Mouse (Mus musculus): ENCODE results near the gene Olfr1369-ps1. TPM values are rescaled to one million over a fixed set of nuclear protein-coding genes. Genes with fewer than 3 reads are reported as not detected.
"Not testable (repeated sequence)": the region's sequence is repeated elsewhere in the genome, so short reads cannot be mapped to it uniquely, and the experiment has no call there.

Gene Olfr1369-ps1
- total RNA-seq (2012; rRNA removed), result 0.11 and 0.22 TPM in 2 replicates

- H3K27ac ChIP-seq (ENCODE audit: insufficient read depth, low read depth, low read length, poor library complexity, severe bottlenecking); H3K9me3 ChIP-seq (ENCODE audit: control insufficient read depth, insufficient read depth, low read depth, low read length); H3K36me3 ChIP-seq (ENCODE audit: control insufficient read depth, insufficient read depth, low read length, poor library complexity, severe bottlenecking); in situ Hi-C loops (cut with MboI; ENCODE audit: low sequenced_read_pairs in 2 of 2, unreplicated experiment in 2 of 2); DNase-seq (ENCODE audit: low read depth, low spot score); H3K4me3 ChIP-seq (ENCODE audit: insufficient read depth in 1 of 2, low read depth in 1 of 2, low read length in 2 of 2, poor library complexity in 1 of 2, severe bottlenecking in 1 of 2); H3K9ac ChIP-seq (ENCODE audit: insufficient read depth, low read depth, low read length, poor library complexity, severe bottlenecking); H3K4me1 ChIP-seq (ENCODE audit: control insufficient read depth in 2 of 2, insufficient read depth in 2 of 2, low read length in 2 of 2, poor library complexity in 1 of 2): not testable (repeated sequence)
These were observed at the start of gene Olfr1369-ps1 for GRCm38 (mm10) chr13:21111183-21111582. TSS of gene Olfr1369-ps1 (plus strand) at chr13:21111483.

GRCm38 (mm10) chr13:21066021-21066420, 45.3 kb upstream of the Olfr1369-ps1 start:
- H3K27ac ChIP-seq (ENCODE audit: insufficient read depth, low read depth, low read length, poor library complexity, severe bottlenecking), result no peak overlapping the region
- H3K4me3 ChIP-seq (ENCODE audit: insufficient read depth in 1 of 2, low read depth in 1 of 2, low read length in 2 of 2, poor library complexity in 1 of 2, severe bottlenecking in 1 of 2), result no peak overlapping the region
- in situ Hi-C loops (cut with MboI; ENCODE audit: low sequenced_read_pairs in 2 of 2, unreplicated experiment in 2 of 2), result no loop called here
- DNase-seq (ENCODE audit: low read depth, low spot score), result no peak
- H3K36me3 ChIP-seq (ENCODE audit: control insufficient read depth, insufficient read depth, low read length, poor library complexity, severe bottlenecking), result no peaks in the 10 kb centered on the region
- no peaks in the 10 kb centered on the region for H3K4me1 ChIP-seq (ENCODE audit: control insufficient read depth in 2 of 2, insufficient read depth in 2 of 2, low read length in 2 of 2, poor library complexity in 1 of 2)
- no peak overlapping the region for H3K9ac ChIP-seq (ENCODE audit: insufficient read depth, low read depth, low read length, poor library complexity, severe bottlenecking)
- no peak for TF ChIP-seq CHD2 (IDR thresholded peaks at IDR 0.05; ENCODE audit: low read depth, low read length)
- TF ChIP-seq HCFC1 (IDR thresholded peaks at IDR 0.05; ENCODE audit: borderline replicate concordance, insufficient read depth, low read length), result no peak
- no peak for TF ChIP-seq ZC3H11A (IDR thresholded peaks at IDR 0.05; ENCODE audit: borderline replicate concordance, low read depth, low read length)
- no peak for TF ChIP-seq MAFK (IDR thresholded peaks at IDR 0.05; ENCODE audit: insufficient read depth, low read depth, low read length)
- no peak for TF ChIP-seq ZNF384 (IDR thresholded peaks at IDR 0.05; ENCODE audit: low read depth, low read length)
- no peaks in the 10 kb centered on the region for H3K9me3 ChIP-seq (ENCODE audit: control insufficient read depth, insufficient read depth, low read depth, low read length)

GRCm38 (mm10) chr13:21074847-21075246, 36.4 kb upstream of the Olfr1369-ps1 start, which contains the start of gene Olfr1370:
TSS of gene Olfr1370 (minus strand) at chr13:21074947.
- H3K9me3 ChIP-seq (ENCODE audit: control insufficient read depth, insufficient read depth, low read depth, low read length), result no peaks in the 10 kb centered on the region
- DNase-seq (ENCODE audit: low read depth, low spot score), result no peak
- in situ Hi-C loops (cut with MboI; ENCODE audit: low sequenced_read_pairs in 2 of 2, unreplicated experiment in 2 of 2), result no loop called here
- no peak for TF ChIP-seq ZC3H11A (IDR thresholded peaks at IDR 0.05; ENCODE audit: borderline replicate concordance, low read depth, low read length)
- TF ChIP-seq ZNF384 (IDR thresholded peaks at IDR 0.05; ENCODE audit: low read depth, low read length), result no peak
- TF ChIP-seq CHD2 (IDR thresholded peaks at IDR 0.05; ENCODE audit: low read depth, low read length), result no peak
- no peak for TF ChIP-seq HCFC1 (IDR thresholded peaks at IDR 0.05; ENCODE audit: borderline replicate concordance, insufficient read depth, low read length)
- TF ChIP-seq MAFK (IDR thresholded peaks at IDR 0.05; ENCODE audit: insufficient read depth, low read depth, low read length), result no peak
- H3K4me3 ChIP-seq (ENCODE audit: insufficient read depth in 1 of 2, low read depth in 1 of 2, low read length in 2 of 2, poor library complexity in 1 of 2, severe bottlenecking in 1 of 2), result no peak within 1 kb of the TSS
- H3K4me1 ChIP-seq (ENCODE audit: control insufficient read depth in 2 of 2, insufficient read depth in 2 of 2, low read length in 2 of 2, poor library complexity in 1 of 2), result no peaks in the 10 kb centered on the region
- no peak within 1 kb of the TSS for H3K9ac ChIP-seq (ENCODE audit: insufficient read depth, low read depth, low read length, poor library complexity, severe bottlenecking)
- H3K36me3 ChIP-seq (ENCODE audit: control insufficient read depth, insufficient read depth, low read length, poor library complexity, severe bottlenecking), result no peaks in the 10 kb centered on the region
- no peak within 1 kb of the TSS for H3K27ac ChIP-seq (ENCODE audit: insufficient read depth, low read depth, low read length, poor library complexity, severe bottlenecking)

- H3K4me3 ChIP-seq (ENCODE audit: insufficient read depth in 1 of 2, low read depth in 1 of 2, low read length in 2 of 2, poor library complexity in 1 of 2, severe bottlenecking in 1 of 2), result no peak overlapping the region
These were observed 28.6 kb upstream of the Olfr1369-ps1 start for GRCm38 (mm10) chr13:21082686-21083085.

GRCm38 (mm10) chr13:21109759-21110158, 1.5 kb upstream of the Olfr1369-ps1 start:
- in situ Hi-C loops (cut with MboI; ENCODE audit: low sequenced_read_pairs in 2 of 2, unreplicated experiment in 2 of 2), result no loop called here
- Histone ChIP-seq H3K4me3 (ENCODE audit: insufficient read depth in 1 of 2, low read depth in 1 of 2, low read length in 2 of 2, poor library complexity in 1 of 2, severe bottlenecking in 1 of 2) (no peak overlapping the region), H3K9me3 (ENCODE audit: control insufficient read depth, insufficient read depth, low read depth, low read length) (no peaks in the 10 kb centered on the region), H3K27ac (ENCODE audit: insufficient read depth, low read depth, low read length, poor library complexity, severe bottlenecking) (no peak overlapping the region), H3K9ac (ENCODE audit: insufficient read depth, low read depth, low read length, poor library complexity, severe bottlenecking) (no peak overlapping the region), H3K4me1 (ENCODE audit: control insufficient read depth in 2 of 2, insufficient read depth in 2 of 2, low read length in 2 of 2, poor library complexity in 1 of 2) (no peaks in the 10 kb centered on the region), H3K36me3 (ENCODE audit: control insufficient read depth, insufficient read depth, low read length, poor library complexity, severe bottlenecking) (no peaks in the 10 kb centered on the region)
- no peak for DNase-seq (ENCODE audit: low read depth, low spot score)
- TF ChIP-seq ZC3H11A (IDR thresholded peaks at IDR 0.05; ENCODE audit: borderline replicate concordance, low read depth, low read length) (no peak), CHD2 (IDR thresholded peaks at IDR 0.05; ENCODE audit: low read depth, low read length) (no peak), HCFC1 (IDR thresholded peaks at IDR 0.05; ENCODE audit: borderline replicate concordance, insufficient read depth, low read length) (no peak), MAFK (IDR thresholded peaks at IDR 0.05; ENCODE audit: insufficient read depth, low read depth, low read length) (no peak), ZNF384 (IDR thresholded peaks at IDR 0.05; ENCODE audit: low read depth, low read length) (no peak)

More at GRCm38 (mm10) chr13:21082686-21083085, 28.6 kb upstream of the Olfr1369-ps1 start:
- H3K36me3 ChIP-seq (ENCODE audit: control insufficient read depth, insufficient read depth, low read length, poor library complexity, severe bottlenecking), result no peaks in the 10 kb centered on the region
- H3K9ac ChIP-seq (ENCODE audit: insufficient read depth, low read depth, low read length, poor library complexity, severe bottlenecking), result no peak overlapping the region
- no peaks in the 10 kb centered on the region for H3K9me3 ChIP-seq (ENCODE audit: control insufficient read depth, insufficient read depth, low read depth, low read length)
- no peaks in the 10 kb centered on the region for H3K4me1 ChIP-seq (ENCODE audit: control insufficient read depth in 2 of 2, insufficient read depth in 2 of 2, low read length in 2 of 2, poor library complexity in 1 of 2)
- no peak for TF ChIP-seq ZC3H11A (IDR thresholded peaks at IDR 0.05; ENCODE audit: borderline replicate concordance, low read depth, low read length)
- in situ Hi-C loops (cut with MboI; ENCODE audit: low sequenced_read_pairs in 2 of 2, unreplicated experiment in 2 of 2), result no loop called here
- H3K27ac ChIP-seq (ENCODE audit: insufficient read depth, low read depth, low read length, poor library complexity, severe bottlenecking), result no peak overlapping the region
- DNase-seq (ENCODE audit: low read depth, low spot score), result no peak

All from ES-E14 (cell line).